Mouse (Mus musculus): ENCODE measurements at regions not wholly inside any gene's neighbourhood (a gene's known extent, or its start where the extent isn't known, plus 50 kb on each side); places are given as distances from the start of the nearest gene placed in this dataset.

GRCm38 (mm10) chr3:136993473-136993872 is 323.5 kb downstream of the Ppp3ca start:
- DNase-seq, result no peak

- peak; percentile 40 to 51 for DNase-seq
These were observed 324.6 kb downstream of the Ppp3ca start for GRCm38 (mm10) chr3:136994361-136995083.

GRCm38 (mm10) chr3:136995611-136996335 is 325.8 kb downstream of the Ppp3ca start:
- DNase-seq, result no peak

- DNase-seq, result no peak
These were observed 326.5 kb downstream of the Ppp3ca start for GRCm38 (mm10) chr3:136996381-136996895.

- DNase-seq, result peak in 1 of 2 experiments; percentile 21
These were observed 329.3 kb upstream of the Emcn start for GRCm38 (mm10) chr3:137011551-137011950.

GRCm38 (mm10) chr3:137014686-137015085 is 326.2 kb upstream of the Emcn start:
- no peak for DNase-seq

- DNase-seq, result no peak
These were observed 325.7 kb upstream of the Emcn start for GRCm38 (mm10) chr3:137015199-137015598.

GRCm38 (mm10) chr3:137019971-137020634 is 320.8 kb upstream of the Emcn start:
- no peak for DNase-seq

GRCm38 (mm10) chr3:137029546-137029945 is 311.3 kb upstream of the Emcn start:
- DNase-seq, result no peak

- no peak for DNase-seq
These were observed 308.1 kb upstream of the Emcn start for GRCm38 (mm10) chr3:137032802-137033201.

GRCm38 (mm10) chr3:137039638-137040037 is 301.2 kb upstream of the Emcn start:
- no peak for DNase-seq

- DNase-seq, result no peak
These were observed 284.2 kb upstream of the Emcn start for GRCm38 (mm10) chr3:137056544-137057224.

- peak; percentile 10 to 11 for DNase-seq
These were observed 283.5 kb upstream of the Emcn start for GRCm38 (mm10) chr3:137057225-137057910.

GRCm38 (mm10) chr3:137057911-137058260 is 283.0 kb upstream of the Emcn start:
- DNase-seq, result no peak

GRCm38 (mm10) chr3:137062067-137062466 is 278.8 kb upstream of the Emcn start:
- DNase-seq, result peak; percentile 27 to 39

GRCm38 (mm10) chr3:137067336-137067735 is 273.5 kb upstream of the Emcn start:
- no peak for DNase-seq

- DNase-seq, result no peak
These were observed 271.5 kb upstream of the Emcn start for GRCm38 (mm10) chr3:137069334-137069733.

- no peak for DNase-seq
These were observed 262.9 kb upstream of the Emcn start for GRCm38 (mm10) chr3:137077718-137078599.

- no peak for DNase-seq
These were observed 262.3 kb upstream of the Emcn start for GRCm38 (mm10) chr3:137078600-137078975.

- no peak for DNase-seq
These were observed 254.0 kb upstream of the Emcn start for GRCm38 (mm10) chr3:137086896-137087295.
